Mouse (Mus musculus) hindbrain, postnatal 0 days (tissue): ENCODE measurements around the gene Lgals3bp. TPM values are rescaled to one million over a fixed set of nuclear protein-coding genes. Genes with fewer than 3 reads are reported as not detected.

Experiments
- ATAC-seq: fragments of 200-750 bp; cut with Nextera tagmentation; 2 replicates; pipeline ENCODE4 v1.8.0; 2017; ENCODE audit warnings: mild to moderate bottlenecking, moderate TSS enrichment, moderate library complexity
- DNase-seq: peaks from one replicate; pipeline ENCODE4 v3.0.0-alpha.2; 2015; ENCODE audit warnings: low spot score
- H3K27ac ChIP-seq: fragments of 300-500 bp; sonication (generic); 2 replicates; pipeline ENCODE4 v1.5.1; 2014; ENCODE audit warnings: mild to moderate bottlenecking
- H3K27me3 ChIP-seq: fragments of 300-500 bp; sonication (generic); 2 replicates; pipeline ENCODE4 v1.6.1; 2014; ENCODE audit warnings: low read length, mixed read lengths; ENCODE audit not compliant: insufficient read depth
- H3K36me3 ChIP-seq: fragments of 300-500 bp; sonication (generic); 2 replicates; pipeline ENCODE4 v1.6.1; 2014; ENCODE audit warnings: low read length, mixed read lengths; ENCODE audit not compliant: insufficient read depth
- H3K4me1 ChIP-seq: fragments of 300-500 bp; sonication (generic); 2 replicates; pipeline ENCODE4 v1.6.1; 2014; ENCODE audit warnings: antibody characterized with exemption, low read length, mixed read lengths; ENCODE audit not compliant: insufficient read depth
- H3K4me2 ChIP-seq: fragments of 300-500 bp; sonication (generic); 2 replicates; pipeline ENCODE4 v1.6.1; 2014; ENCODE audit warnings: low read depth, mild to moderate bottlenecking, low read length, moderate library complexity, mixed read lengths
- H3K4me3 ChIP-seq: fragments of 300-500 bp; sonication (generic); 2 replicates; pipeline ENCODE4 v1.5.1; 2014; ENCODE audit warnings: low read length
- H3K9ac ChIP-seq: fragments of 300-500 bp; sonication (generic); replicated peaks from 2 replicates; pipeline ENCODE4 v1.6.1; 2014; ENCODE audit warnings: mild to moderate bottlenecking, low read length, moderate library complexity, mixed read lengths
- H3K9me3 ChIP-seq: fragments of 300-500 bp; sonication (generic); 2 replicates; pipeline ENCODE4 v1.6.1; 2016; ENCODE audit warnings: low read length, mixed read lengths
- CTCF ChIP-seq: IDR thresholded peaks from 2 replicates; pipeline ENCODE4 v1.5.1; 2016; ENCODE audit warnings: antibody characterized with exemption, control low read depth, low read depth
- WGBS: fragments of 180-500 bp; shearing (Covaris S2); extraction: QIAGEN DNeasy Blood & Tissue Kit; methylation state at CpG from one replicate; pipeline ENCODE4 v1.1.7; 2014; 5-methylcytosine and 5-hydroxymethylcytosine counted together
- polyA plus RNA-seq: library from polyadenylated mRNA; unstranded; fragments of >200 nt; fragmentation: Nextera tagmentation; extraction: Ambion mirVana; gene quantifications from 2 replicates; pipeline ENCODE4 v1.2.1, GENCODE M21; 2015
- total RNA-seq: library from RNA; depleted of rRNA; stranded (reverse); fragments of >200 nt; gene quantifications from 2 replicates; pipeline ENCODE4 v1.2.3, GENCODE M21; 2014

Gene Lgals3bp
- total and polyA plus RNA-seq, 2 experiments from 2014 or later: 18.5 to 25.5 TPM

- Histone ChIP-seq H3K4me3 (no peak overlapping the region), H3K27ac (peak overlapping the region; percentile 16), H3K9ac (no peak overlapping the region), H3K4me1 (peaks cover 20% of the 10 kb centered on the region), H3K27me3 (no peaks in the 10 kb centered on the region), H3K4me2 (no peak overlapping the region), H3K9me3 (no peaks in the 10 kb centered on the region), H3K36me3 (no peaks in the 10 kb centered on the region)
- no peak for TF ChIP-seq CTCF
- ATAC-seq (peak; percentile 53), DNase-seq (peak; percentile 68)
- 19% methylated on average over 11 of the region's 11 CpGs for WGBS
Measured at GRCm38 (mm10) chr11:118438665-118439414, 36.9 kb upstream of the Lgals3bp start.

- Histone ChIP-seq H3K9ac (no peak overlapping the region), H3K27ac (peak overlapping the region; percentile 8; the same call in 1 of the 2 replicates), H3K4me1 (peaks cover 27% of the 10 kb centered on the region), H3K4me2 (no peak overlapping the region), H3K36me3 (no peaks in the 10 kb centered on the region), H3K4me3 (no peak overlapping the region), H3K27me3 (no peaks in the 10 kb centered on the region), H3K9me3 (no peaks in the 10 kb centered on the region)
- DNase-seq (peak; percentile 85), ATAC-seq (peak; percentile 92)
- WGBS: 18% methylated on average over 6 of the region's 6 CpGs
- peak; percentile 75 for TF ChIP-seq CTCF
Measured at GRCm38 (mm10) chr11:118436471-118436935, 34.6 kb upstream of the Lgals3bp start.

- H3K4me3 ChIP-seq: no peak overlapping the region
- H3K27ac ChIP-seq: no peak overlapping the region
Measured at GRCm38 (mm10) chr11:118434093-118434492, 32.2 kb upstream of the Lgals3bp start.

GRCm38 (mm10) chr11:118433398-118433868 lies 31.5 kb upstream of the Lgals3bp start:
- Histone ChIP-seq H3K27me3 (no peaks in the 10 kb centered on the region), H3K9ac (0 out of 2 replicates have a peak overlapping the region, but pooled peaks have one; percentile 5), H3K4me3 (no peak overlapping the region), H3K4me2 (peak overlapping the region; percentile 34), H3K27ac (no peak overlapping the region), H3K36me3 (no peaks in the 10 kb centered on the region), H3K4me1 (peaks cover 18% of the 10 kb centered on the region), H3K9me3 (no peaks in the 10 kb centered on the region)
- DNase-seq (peak; percentile 45), ATAC-seq (no peak)
- no peak for TF ChIP-seq CTCF
- WGBS: 52% methylated on average over 10 of the region's 10 CpGs

More at GRCm38 (mm10) chr11:118434093-118434492, 32.2 kb upstream of the Lgals3bp start:
- no peak for DNase-seq
- peak overlapping the region; percentile 34 for H3K4me2 ChIP-seq
- 0 out of 2 replicates have a peak overlapping the region, but pooled peaks have one; percentile 5 for H3K9ac ChIP-seq
- no peaks in the 10 kb centered on the region for H3K27me3 ChIP-seq
- WGBS: 34% methylated on average over 13 of the region's 13 CpGs
- H3K36me3 ChIP-seq: no peaks in the 10 kb centered on the region
- H3K4me1 ChIP-seq: peaks cover 23% of the 10 kb centered on the region
- no peak for TF ChIP-seq CTCF
- ATAC-seq: no peak
- no peaks in the 10 kb centered on the region for H3K9me3 ChIP-seq

GRCm38 (mm10) chr11:118431100-118431948 lies 29.4 kb upstream of the Lgals3bp start:
- Histone ChIP-seq H3K9me3 (no peaks in the 10 kb centered on the region), H3K4me3 (no peak overlapping the region), H3K4me1 (peaks cover 13% of the 10 kb centered on the region), H3K36me3 (no peaks in the 10 kb centered on the region), H3K27me3 (no peaks in the 10 kb centered on the region), H3K27ac (no peak overlapping the region), H3K4me2 (no peak overlapping the region), H3K9ac (no peak overlapping the region)
- ATAC-seq (no peak), DNase-seq (no peak)
- WGBS: 64% methylated on average over 16 of the region's 16 CpGs
- TF ChIP-seq CTCF: no peak

- no peak overlapping the region for H3K4me3 ChIP-seq
- no peak overlapping the region for H3K9ac ChIP-seq
- DNase-seq: no peak
- no peak overlapping the region for H3K27ac ChIP-seq
- ATAC-seq: no peak
- H3K36me3 ChIP-seq: no peaks in the 10 kb centered on the region
- no peaks in the 10 kb centered on the region for H3K27me3 ChIP-seq
- TF ChIP-seq CTCF: no peak
- no peaks in the 10 kb centered on the region for H3K9me3 ChIP-seq
- peaks cover 12% of the 10 kb centered on the region for H3K4me1 ChIP-seq
- WGBS: 25% methylated on average over 4 of the region's 4 CpGs
- no peak overlapping the region for H3K4me2 ChIP-seq
Measured at GRCm38 (mm10) chr11:118430291-118430885, 28.5 kb upstream of the Lgals3bp start.
